Comparison of ENCODE assay signal across 19 mouse cellular contexts in the genomic region with DNA sequence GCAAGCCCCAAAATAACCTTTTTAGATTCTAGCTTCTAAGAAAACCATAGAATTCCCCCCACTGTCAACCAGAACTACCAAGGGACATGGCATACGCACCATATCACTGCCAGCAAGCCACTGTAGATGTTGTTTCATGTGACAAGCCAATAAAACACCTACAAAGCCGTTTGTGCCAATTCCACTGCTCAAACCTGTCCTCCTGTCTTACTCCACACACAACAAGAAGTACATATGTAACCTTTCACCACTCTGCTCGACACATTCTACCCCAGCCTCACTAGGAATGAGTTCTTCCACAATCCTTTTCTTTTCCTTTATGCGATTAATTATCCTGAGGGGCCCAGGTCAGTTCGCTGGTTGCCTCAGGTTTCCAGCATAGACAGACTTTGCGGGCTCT. TPM values are rescaled to one million over a fixed set of nuclear protein-coding genes. Genes with fewer than 3 reads are reported as not detected.
DNase-seq lines count a peak whose midpoint lies in the region; ATAC-seq and TF ChIP-seq lines count a peak whose summit lies in the region.
"Had no signal": no experiment of that assay in that cellular context is flagged by ENCODE, and none has a peak within 500 bp of the region (broad histone marks: within the 10 kb centered on the region; RNA-seq: fewer than 3 reads in every experiment).

No protein-coding gene starts in this region.

- no peak overlapping the region for H3K9ac ChIP-seq in kidney, postnatal 0 days (ENCODE audit: low read depth, low read length)
- H3K9ac ChIP-seq: embryonic facial prominence, embryonic 12.5 days; forebrain, embryonic 12.5 days; forebrain, embryonic 15.5 days had no signal

- no peak overlapping the region for H3K4me2 ChIP-seq in kidney, postnatal 0 days (ENCODE audit: low read length)
- H3K4me2 ChIP-seq: embryonic facial prominence, embryonic 12.5 days; forebrain, embryonic 12.5 days; forebrain, embryonic 15.5 days had no signal

- TF ChIP-seq CTCF in kidney, postnatal 0 days (IDR thresholded peaks at IDR 0.05; ENCODE audit: low read depth), result no peak

- peaks cover 40% of the 10 kb centered on the region for H3K36me3 ChIP-seq in kidney, postnatal 0 days (ENCODE audit: insufficient read depth, low read length)

- no peak for DNase-seq in frontal cortex, postnatal 36 days (ENCODE audit: low spot score in 2 of 2)
- no peak for DNase-seq in kidney, postnatal 0 days (ENCODE audit: low spot score)
- no peak for DNase-seq in kidney, postnatal 25 days
- DNase-seq in fat pad, adult 2 months (ENCODE audit: extremely low read depth, low read depth, low spot score), result peak; percentile 52
- DNase-seq in thymus, postnatal 4 days, result no peak
- DNase-seq in spleen, postnatal 10 days (ENCODE audit: low spot score in 2 of 2), result no peak

- no peaks in the 10 kb centered on the region for H3K9me3 ChIP-seq in kidney, postnatal 0 days (replicated peaks; ENCODE audit: low read length)
- H3K9me3 ChIP-seq: embryonic facial prominence, embryonic 10.5 days; embryonic facial prominence, embryonic 12.5 days; forebrain, embryonic 10.5 days; forebrain, embryonic 12.5 days; forebrain, embryonic 15.5 days had no signal

- ATAC-seq in frontal cortex, adult (ENCODE audit: low TSS enrichment), result 0 out of 2 replicates have a peak, but pooled peaks have one; percentile 4
- 0 out of 2 replicates have a peak, but pooled peaks have one; percentile 10 for ATAC-seq in kidney, postnatal 0 days (replicated peaks; ENCODE audit: low FRiP score, low read depth)
- ATAC-seq: forebrain, embryonic 15.5 days had no signal

- H3K4me3 ChIP-seq in kidney, postnatal 0 days (replicated peaks; ENCODE audit: low read depth, low read length), result no peak overlapping the region
- no peak overlapping the region for H3K4me3 ChIP-seq in brown adipose tissue, adult 24 weeks (ENCODE audit: insufficient read depth, low read depth, low read length)
- H3K4me3 ChIP-seq: embryonic facial prominence, embryonic 10.5 days; embryonic facial prominence, embryonic 12.5 days; forebrain, embryonic 10.5 days; forebrain, embryonic 12.5 days; forebrain, embryonic 15.5 days had no signal

- H3K27ac ChIP-seq in kidney, postnatal 0 days, result no peak overlapping the region
- peak overlapping the region; percentile 79 for H3K27ac ChIP-seq in brown adipose tissue, adult 24 weeks (replicated peaks; ENCODE audit: low read depth, low read length)
- H3K27ac ChIP-seq: embryonic facial prominence, embryonic 10.5 days; embryonic facial prominence, embryonic 12.5 days; forebrain, embryonic 10.5 days; forebrain, embryonic 12.5 days; forebrain, embryonic 15.5 days had no signal

- no peaks in the 10 kb centered on the region for H3K4me1 ChIP-seq in kidney, postnatal 0 days (replicated peaks; ENCODE audit: insufficient read depth, low read length)
- H3K4me1 ChIP-seq in brown adipose tissue, adult 24 weeks (ENCODE audit: control insufficient read depth, insufficient read depth, insufficient read length, low read length), result peaks cover 8% of the 10 kb centered on the region
- H3K4me1 ChIP-seq: embryonic facial prominence, embryonic 12.5 days; forebrain, embryonic 10.5 days had no signal

- 64% methylated on average over 6 of the region's 6 CpGs for WGBS in kidney, postnatal 0 days

- H3K27me3 ChIP-seq in kidney, postnatal 0 days (ENCODE audit: insufficient read depth, low read length), result no peaks in the 10 kb centered on the region
- H3K27me3 ChIP-seq: embryonic facial prominence, embryonic 12.5 days; forebrain, embryonic 12.5 days; forebrain, embryonic 15.5 days had no signal

RNA-seq across cellular contexts. Expression of gene Zkscan3, which starts 6.9 kb away (rescaled TPM):
- polyA plus RNA-seq in kidney, postnatal 0 days (2015; fragmentation: Nextera tagmentation; extraction: Ambion mirVana), result 64.7 and 65.4 TPM in 2 replicates
- 22.9 and 36.8 TPM in 2 replicates for polyA plus RNA-seq in brown adipose tissue, adult 24 weeks (2012; ENCODE audit: insufficient read depth, insufficient read length, missing spikeins)

RNA-seq across cellular contexts. Expression of gene Zscan12, which starts 33.0 kb away (rescaled TPM):
- polyA plus RNA-seq in kidney, postnatal 0 days (2015; fragmentation: Nextera tagmentation; extraction: Ambion mirVana), result 9.7 and 10.0 TPM in 2 replicates
- polyA plus RNA-seq in brown adipose tissue, adult 24 weeks (2012; ENCODE audit: insufficient read depth, insufficient read length, missing spikeins), result 2.5 and 3.3 TPM in 2 replicates

RNA-seq across cellular contexts. Expression of gene Pgbd1, which starts 45.2 kb away (rescaled TPM):
- 2.0 and 2.5 TPM in 2 replicates for polyA plus RNA-seq in kidney, postnatal 0 days (2015; fragmentation: Nextera tagmentation; extraction: Ambion mirVana)
- 0.42 TPM in 1 of 2 replicates, not detected in the other for polyA plus RNA-seq in brown adipose tissue, adult 24 weeks (2012; ENCODE audit: insufficient read depth, insufficient read length, missing spikeins)

RNA-seq across cellular contexts. Expression of gene Olfr1367, which starts 48.9 kb away (rescaled TPM):
- polyA plus RNA-seq in kidney, postnatal 0 days (2015; fragmentation: Nextera tagmentation; extraction: Ambion mirVana), result not detected in 2 replicates
- not detected in 2 replicates for polyA plus RNA-seq in brown adipose tissue, adult 24 weeks (2012; ENCODE audit: insufficient read depth, insufficient read length, missing spikeins)
- polyA plus RNA-seq: adrenal gland, adult 2 months; brain, embryonic 14.5 days; C2C12; cerebellum, adult 2 months; cortical plate, adult 2 months; embryonic facial prominence, embryonic 10.5 days; embryonic facial prominence, embryonic 12.5 days; embryonic facial prominence, embryonic 14.5 days; forebrain, embryonic 10.5 days; forebrain, embryonic 12.5 days; forebrain, embryonic 15.5 days had no signal

RNA-seq across cellular contexts. Expression of gene Zscan26, which starts 57.9 kb away (rescaled TPM):
- polyA plus RNA-seq in kidney, postnatal 0 days (2015; fragmentation: Nextera tagmentation; extraction: Ambion mirVana), result 21.1 and 23.2 TPM in 2 replicates
- polyA plus RNA-seq in brown adipose tissue, adult 24 weeks (2012; ENCODE audit: insufficient read depth, insufficient read length, missing spikeins), result 16.1 and 18.3 TPM in 2 replicates
